Mouse (Mus musculus) spleen, adult 18-20 months (tissue): ENCODE results near the gene Bora.

Experiments
- DNase-seq, 2 experiments: peaks; one replicate each; pipeline ENCODE4 v3.0.0; 2022; ENCODE audit warnings: mixed read lengths in 2 of 2

The Bora gene

GRCm38 (mm10) chr14:99071146-99071545 lies 25.1 kb downstream of the Bora start:
- no peak for DNase-seq

GRCm38 (mm10) chr14:99088947-99089346 lies 42.9 kb downstream of the Bora start:
- no peak for DNase-seq

GRCm38 (mm10) chr14:99099267-99099966 lies 53.4 kb downstream of the Bora start, which contains the start of the genes Pibf1 and Dis3:
TSS of gene Pibf1 (plus strand) at chr14:99099424.
TSS of gene Dis3 (minus strand) at chr14:99099770.
- DNase-seq: peak; percentile 97 to 99

GRCm38 (mm10) chr14:99099967-99100587 lies 54.1 kb downstream of the Bora start:
- DNase-seq: no peak

GRCm38 (mm10) chr14:99103050-99103449 lies 57.0 kb downstream of the Bora start:
- no peak for DNase-seq

- DNase-seq: no peak
Measured at GRCm38 (mm10) chr14:99104542-99105123, 58.6 kb downstream of the Bora start.

- no peak for DNase-seq
Measured at GRCm38 (mm10) chr14:99106671-99107070, 60.6 kb downstream of the Bora start.

GRCm38 (mm10) chr14:99107631-99108187 lies 61.7 kb downstream of the Bora start:
- no peak for DNase-seq

- no peak for DNase-seq
Measured at GRCm38 (mm10) chr14:99108762-99109161, 62.7 kb downstream of the Bora start.

GRCm38 (mm10) chr14:99117576-99117975 lies 71.6 kb downstream of the Bora start:
- no peak for DNase-seq

- no peak for DNase-seq
Measured at GRCm38 (mm10) chr14:99121584-99122339, 75.7 kb downstream of the Bora start.

- no peak for DNase-seq
Measured at GRCm38 (mm10) chr14:99124076-99124475, 78.1 kb downstream of the Bora start.
